Mouse (Mus musculus): Measurements from ENCODE around the gene Irgc1.
A peak's percentile ranks its signal among the peaks of the same experiment; 100 is the strongest.
"Not testable (repeated sequence)": the region's sequence is repeated elsewhere in the genome, so short reads cannot be mapped to it uniquely, and the experiment has no call there.

Gene Irgc1

GRCm38 (mm10) chr7:24451855-24452311, at the start of gene Irgc1:
Gene Irgc1 (minus strand): TSS chr7:24452297.
- DNase-seq (ENCODE audit: low read depth in 2 of 2, low spot score in 2 of 2) = peak in 1 of 2 experiments; percentile 36

DNA sequence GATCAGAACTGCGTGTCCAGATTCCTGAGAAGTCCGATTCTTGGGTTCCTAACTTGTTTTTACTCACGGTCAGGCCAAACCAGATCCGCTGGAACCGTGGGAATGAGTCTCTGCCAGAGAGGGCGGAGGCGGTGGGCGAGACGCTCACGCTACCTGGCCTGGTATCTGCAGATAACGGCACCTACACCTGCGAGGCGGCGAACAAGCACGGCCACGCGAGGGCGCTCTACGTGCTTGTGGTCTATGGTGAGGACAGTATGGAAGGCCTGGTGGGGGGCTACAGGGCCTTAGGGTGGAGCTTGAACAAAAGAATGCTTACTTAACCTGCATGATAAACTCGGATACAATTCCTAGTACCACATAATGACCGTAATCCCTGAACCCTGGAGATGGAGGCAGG, 49.4 kb upstream of the Irgc1 start:
- DNase-seq (ENCODE audit: low read depth in 2 of 2, low spot score in 2 of 2) = no peak

DNA sequence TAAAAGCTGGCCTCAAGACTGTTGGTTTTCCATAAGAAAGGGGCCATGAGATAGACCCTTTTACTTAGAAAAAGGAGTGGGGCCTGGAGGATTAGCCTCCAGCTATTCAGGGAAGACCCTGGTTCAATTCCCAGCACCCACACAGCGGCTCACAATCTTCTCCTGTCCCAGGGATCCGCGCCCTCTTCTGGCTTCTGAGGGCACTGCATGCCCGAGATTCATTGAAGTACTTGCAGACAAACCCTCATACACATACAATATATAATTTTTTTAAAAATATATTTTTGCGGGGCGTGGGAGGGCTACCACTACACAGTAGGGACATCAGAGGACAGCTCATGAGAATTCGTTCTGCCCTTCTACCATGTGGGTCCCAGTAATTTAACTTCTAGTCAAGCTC, 48.8 kb upstream of the Irgc1 start:
- DNase-seq (ENCODE audit: low read depth in 2 of 2, low spot score in 2 of 2) = peak; percentile 34 to 51

- DNase-seq (ENCODE audit: low read depth in 2 of 2, low spot score in 2 of 2) = no peak
These were observed 47.9 kb upstream of the Irgc1 start for GRCm38 (mm10) chr7:24499856-24500577.

DNA sequence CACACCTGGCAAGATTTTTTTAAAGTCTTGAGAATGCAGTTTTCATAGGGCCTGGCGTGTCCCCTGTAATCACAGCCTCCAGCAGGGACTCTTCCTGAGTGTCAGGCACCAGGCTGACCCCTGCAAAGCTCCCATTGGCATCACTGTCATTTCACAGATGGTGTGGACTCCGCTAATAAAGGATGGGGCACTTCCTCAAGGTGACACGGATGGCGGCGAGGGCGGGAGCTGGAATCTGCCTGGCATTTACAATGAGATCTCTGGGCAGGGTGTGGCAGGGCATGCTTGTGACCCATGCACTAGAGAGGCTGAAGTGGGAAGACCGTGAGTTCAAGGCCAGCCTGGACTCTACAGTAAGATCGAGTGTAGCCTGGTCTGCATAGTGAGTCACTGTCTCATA, 36.2 kb upstream of the Irgc1 start:
- DNase-seq (ENCODE audit: low read depth in 2 of 2, low spot score in 2 of 2) = no peak

DNA sequence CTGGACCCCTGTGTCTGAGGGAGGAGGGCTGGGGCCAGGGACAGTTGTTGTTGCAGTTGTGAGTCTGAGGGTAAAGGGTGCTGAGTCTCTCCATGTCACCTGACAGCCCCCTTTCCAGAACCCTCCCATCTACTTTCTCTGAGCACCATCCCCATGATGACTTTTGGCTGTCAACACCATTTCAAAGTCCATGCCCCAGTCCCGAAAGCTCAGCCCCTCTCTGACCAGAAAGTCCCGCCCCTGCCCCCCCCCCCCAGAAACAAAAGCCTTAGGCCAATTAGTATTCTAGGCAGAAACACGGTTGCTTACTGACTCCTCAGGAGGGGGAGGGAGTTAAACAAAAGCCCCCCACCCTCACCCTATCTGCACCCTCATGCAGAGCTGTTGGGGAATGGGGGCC, 35.3 kb upstream of the Irgc1 start:
- DNase-seq (ENCODE audit: low read depth in 2 of 2, low spot score in 2 of 2) = no peak

- no peak for DNase-seq (ENCODE audit: low read depth in 2 of 2, low spot score in 2 of 2)
These were observed 34.6 kb upstream of the Irgc1 start for GRCm38 (mm10) chr7:24486654-24487130.

DNA sequence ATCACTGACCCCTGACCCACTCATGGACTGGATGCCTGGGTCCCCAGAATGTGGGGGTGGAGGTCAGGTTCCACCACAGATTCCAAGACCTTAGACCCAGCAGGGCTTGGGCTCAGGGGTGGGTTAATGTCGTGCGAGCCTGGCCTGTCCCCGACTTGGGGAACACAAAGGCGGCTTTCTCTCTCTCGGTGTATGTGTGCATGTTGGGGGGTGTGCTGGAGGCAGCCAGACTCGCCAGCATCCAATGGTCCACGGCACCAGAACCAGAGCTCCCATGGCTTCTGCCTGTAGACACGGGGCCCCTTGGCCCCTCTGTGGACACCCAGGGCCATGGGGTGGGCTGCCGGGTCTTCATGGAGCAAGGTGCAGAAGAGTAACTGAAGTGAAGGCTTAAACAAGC, 33.4 kb upstream of the Irgc1 start:
- DNase-seq (ENCODE audit: low read depth in 2 of 2, low spot score in 2 of 2) = no peak

GRCm38 (mm10) chr7:24483291-24483690, 31.2 kb upstream of the Irgc1 start:
- not testable (repeated sequence) for DNase-seq (ENCODE audit: low read depth in 2 of 2, low spot score in 2 of 2)

DNA sequence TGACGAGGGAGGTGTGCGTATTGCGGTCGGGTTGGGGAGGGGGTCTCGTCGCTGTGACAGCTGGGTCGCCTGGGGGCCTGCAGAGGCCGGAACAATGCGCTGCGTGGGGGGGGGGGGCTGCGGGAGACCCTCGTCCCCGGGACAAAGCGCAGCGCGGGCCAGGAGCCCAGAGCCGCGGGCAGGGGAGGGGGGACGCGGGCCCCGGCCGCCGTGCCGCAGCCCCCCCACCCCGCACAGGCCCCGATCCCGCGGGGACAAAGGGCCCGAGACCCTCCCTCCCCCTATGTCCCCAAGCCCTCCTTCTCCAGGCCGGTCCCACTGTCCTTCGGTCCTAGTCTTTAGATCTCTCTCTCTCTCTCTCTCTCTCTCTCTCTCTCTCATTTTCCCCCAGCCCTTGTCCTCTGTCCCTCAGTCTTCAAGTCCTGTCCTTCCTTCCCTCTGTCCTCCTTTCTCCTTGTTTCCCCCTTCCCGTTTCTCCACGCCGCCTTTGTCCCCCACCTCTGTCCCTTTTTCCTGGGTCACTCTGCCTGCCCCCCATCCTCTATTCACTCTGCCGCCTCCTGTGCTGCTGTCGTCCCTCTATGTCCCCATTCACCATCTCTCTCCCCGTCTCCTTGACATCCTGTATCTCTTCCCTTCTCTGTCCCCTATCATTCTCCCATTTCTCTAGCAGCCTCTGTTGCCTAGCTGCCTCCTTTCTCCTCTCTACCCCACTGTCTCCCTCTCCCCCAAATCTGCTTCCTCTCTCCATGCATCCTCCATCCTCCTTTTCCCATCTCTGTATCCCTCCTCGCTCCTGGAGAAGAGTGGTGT, 30.3 kb upstream of the Irgc1 start:
- no peak for DNase-seq (ENCODE audit: low read depth in 2 of 2, low spot score in 2 of 2)

DNA sequence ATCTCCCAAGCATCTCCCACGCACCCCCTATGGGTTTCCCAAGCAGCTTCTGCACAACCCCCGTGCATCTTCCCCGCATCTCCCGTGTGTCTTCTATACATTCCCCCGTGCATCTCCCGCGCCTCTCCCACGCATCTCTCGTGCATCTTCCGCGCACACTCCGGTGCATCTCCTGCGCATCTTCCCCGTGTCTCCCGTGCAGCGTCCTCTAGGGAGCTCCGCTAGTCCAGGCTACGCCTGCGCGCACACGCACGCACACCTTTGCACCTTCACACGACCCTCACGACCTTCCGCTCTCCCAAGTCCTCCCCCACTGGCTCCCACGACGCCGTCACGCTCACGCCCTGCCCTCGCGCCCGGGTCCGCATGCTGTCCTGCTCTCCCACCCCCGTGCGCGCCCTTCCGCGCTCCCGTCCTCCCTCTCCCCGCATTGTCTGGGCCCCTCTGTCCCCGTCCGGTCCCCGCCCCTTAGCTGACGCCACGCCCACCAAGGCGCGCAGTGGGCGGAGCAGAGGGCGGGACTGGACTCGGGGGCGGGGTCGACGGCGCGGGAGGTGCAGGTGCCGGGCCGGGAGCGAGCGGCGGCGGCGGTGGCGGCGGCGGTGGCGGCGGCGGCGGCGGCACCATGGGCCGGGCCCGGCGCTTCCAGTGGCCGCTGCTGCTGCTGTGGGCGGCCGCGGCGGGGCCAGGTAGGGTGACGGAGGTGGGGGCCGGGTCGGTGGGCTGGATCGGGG, 29.5 kb upstream of the Irgc1 start, which contains the start of gene Cadm4:
TSS of gene Cadm4 (plus strand) at position 550 of the 734 bp plus-strand sequence.
- DNase-seq (ENCODE audit: low read depth in 2 of 2, low spot score in 2 of 2) = peak; percentile 76 to 82

DNA sequence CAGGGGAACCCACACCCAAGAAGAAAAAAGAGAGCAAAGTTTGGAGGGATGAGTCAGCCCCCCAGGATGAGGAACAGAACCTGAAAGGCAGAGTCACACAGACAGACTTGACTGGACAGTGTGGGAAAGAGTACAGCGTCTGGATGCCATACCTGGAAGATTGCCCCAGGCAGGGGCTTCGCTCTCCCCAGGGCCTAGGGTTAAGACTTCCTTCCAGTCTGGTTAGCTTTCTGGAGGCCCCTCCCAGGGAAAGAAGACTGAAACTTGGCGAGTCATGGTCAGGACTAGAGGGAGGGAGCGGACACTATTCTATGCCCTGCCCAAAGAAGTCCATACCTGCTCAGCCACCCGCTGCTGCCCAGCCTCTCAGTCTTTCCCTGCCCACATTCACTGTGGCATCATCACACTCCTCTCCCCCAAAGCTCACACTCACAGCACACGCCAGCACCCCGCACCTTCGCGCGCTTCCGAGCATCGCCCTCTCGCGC, 28.9 kb upstream of the Irgc1 start:
- no peak for DNase-seq (ENCODE audit: low read depth in 2 of 2, low spot score in 2 of 2)

- DNase-seq (ENCODE audit: low read depth in 2 of 2, low spot score in 2 of 2) = no peak
These were observed 28.2 kb upstream of the Irgc1 start for GRCm38 (mm10) chr7:24480121-24480941.

DNA sequence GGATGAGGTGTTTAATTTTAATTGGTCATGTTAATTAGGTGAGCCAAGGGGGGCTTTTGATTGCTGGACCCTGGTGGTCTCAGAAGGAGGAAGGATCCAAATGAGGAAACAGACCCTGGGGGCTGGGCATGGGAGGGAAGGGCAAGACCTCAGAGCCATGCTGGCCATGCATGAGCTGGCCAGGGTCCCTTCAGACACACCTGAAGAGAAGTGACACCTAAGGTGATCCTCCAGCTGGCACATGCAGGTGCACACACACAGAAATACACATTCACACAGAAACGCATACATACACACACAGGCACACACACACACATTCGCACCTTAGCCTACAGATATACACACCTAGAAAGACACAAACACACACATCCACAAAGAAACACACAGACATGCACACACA, 27.6 kb upstream of the Irgc1 start:
- DNase-seq (ENCODE audit: low read depth in 2 of 2, low spot score in 2 of 2) = no peak

DNA sequence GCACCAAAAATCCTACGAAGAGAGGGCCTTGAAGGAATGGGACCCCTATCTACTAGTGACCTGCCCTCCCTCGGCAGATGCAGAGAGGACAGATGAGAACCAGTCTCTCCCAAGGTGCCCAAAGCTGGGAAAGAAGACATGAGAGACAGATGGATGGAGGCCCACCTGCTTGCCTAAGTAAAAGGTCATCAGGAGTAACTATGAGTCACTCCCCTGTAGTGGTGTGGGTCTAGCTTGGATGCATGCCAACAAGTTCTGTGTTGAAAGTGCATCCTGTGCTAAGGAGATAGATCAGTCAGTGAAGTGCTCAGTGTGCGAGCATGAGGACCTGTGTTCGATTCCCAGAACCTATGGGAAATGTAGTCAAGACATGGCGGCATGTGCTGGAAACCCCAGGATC, 26.8 kb upstream of the Irgc1 start:
- DNase-seq (ENCODE audit: low read depth in 2 of 2, low spot score in 2 of 2) = no peak

DNA sequence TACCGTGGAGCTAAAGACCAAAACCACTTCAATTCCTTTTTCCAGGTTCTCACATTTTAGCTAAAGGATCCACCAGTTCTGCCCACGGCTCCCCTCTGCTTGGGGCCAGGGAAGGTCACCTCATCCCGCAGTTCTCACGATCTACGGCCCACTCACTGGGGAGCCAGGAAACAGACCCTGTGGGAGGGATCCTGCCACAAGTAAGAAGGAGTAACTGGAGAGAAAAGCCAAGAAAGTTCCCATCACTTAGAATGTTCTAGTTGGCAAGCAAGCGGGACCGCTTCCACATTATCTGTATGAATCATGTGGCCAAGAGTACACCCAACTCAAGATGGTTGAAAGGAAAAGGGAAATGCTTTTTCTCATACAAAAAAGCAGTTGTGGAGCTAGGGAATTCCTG, 24.8 kb upstream of the Irgc1 start:
- no peak for DNase-seq (ENCODE audit: low read depth in 2 of 2, low spot score in 2 of 2)

- DNase-seq (ENCODE audit: low read depth in 2 of 2, low spot score in 2 of 2) = no peak
These were observed 24.2 kb upstream of the Irgc1 start for GRCm38 (mm10) chr7:24476338-24476737.

DNA sequence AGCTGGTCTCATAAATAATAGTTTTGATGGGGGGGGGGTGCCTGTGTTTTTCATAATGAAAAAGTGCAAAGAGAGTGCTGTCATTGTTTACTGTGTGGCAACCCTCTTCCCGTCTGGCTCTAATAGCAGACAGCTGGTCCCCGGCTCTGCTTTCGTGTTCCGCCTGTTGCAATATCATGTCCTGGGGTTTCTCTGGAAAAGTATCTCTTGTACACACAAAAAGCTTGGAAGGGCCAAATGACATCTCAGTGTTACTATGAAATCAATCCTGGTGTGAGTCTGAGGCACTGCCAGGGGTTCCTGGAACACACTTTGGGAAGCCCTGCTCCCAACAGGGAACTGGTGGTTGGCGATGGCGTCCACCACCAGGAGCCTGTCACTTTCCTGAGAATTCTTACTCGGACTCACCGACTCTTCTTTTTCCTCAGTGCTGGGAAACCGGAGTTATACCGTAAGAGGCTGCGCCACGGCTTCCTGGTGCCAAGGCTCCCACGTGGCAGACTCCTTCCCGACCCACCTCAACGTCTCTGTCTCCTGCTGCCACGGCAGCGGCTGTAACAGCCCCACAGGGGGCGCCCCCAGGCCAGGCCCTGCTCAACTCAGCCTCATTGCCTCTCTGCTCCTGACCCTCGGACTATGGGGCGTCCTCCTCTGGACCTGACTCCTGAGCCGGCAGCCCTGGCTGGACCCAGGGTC, 22.9 kb upstream of the Irgc1 start:
- DNase-seq (ENCODE audit: low read depth in 2 of 2, low spot score in 2 of 2) = no peak

- DNase-seq (ENCODE audit: low read depth in 2 of 2, low spot score in 2 of 2) = peak; percentile 62 to 71
These were observed 21.9 kb upstream of the Irgc1 start for GRCm38 (mm10) chr7:24473913-24474529.
